Mouse (Mus musculus): ENCODE data around the gene Scmh1.

DNA sequence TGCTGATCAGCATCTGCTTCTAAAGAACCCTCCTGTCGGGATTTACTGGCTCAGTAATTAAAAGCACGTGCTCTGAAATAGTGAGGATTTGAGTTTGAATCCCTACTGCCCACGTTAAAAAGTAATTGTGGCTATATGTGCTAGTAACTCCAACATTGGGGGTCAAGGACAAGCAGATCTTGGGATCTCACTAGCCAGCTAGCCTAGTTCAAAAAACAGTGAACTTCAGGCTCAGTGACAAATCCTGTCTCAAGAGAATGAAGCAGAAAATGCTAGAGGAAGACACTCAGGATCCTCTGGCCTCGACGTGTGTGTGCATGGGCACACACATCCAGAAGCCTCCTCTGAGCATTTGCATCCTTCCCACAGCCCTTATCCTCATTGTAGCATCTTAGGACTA lies 116.7 kb downstream of the Scmh1 start:
- TF ChIP-seq CTCF (IDR thresholded peaks at IDR 0.05) (no peak), EP300 (IDR thresholded peaks at IDR 0.05; ENCODE audit: insufficient read depth, low read depth, low read length) (no peak)
